Mouse (Mus musculus) gastrocnemius, postnatal 4 days (tissue): ENCODE results near the gene 4930442H23Rik. TPM values are rescaled to one million over a fixed set of nuclear protein-coding genes. Genes with fewer than 3 reads are reported as not detected.
"Not testable (repeated sequence)": the region's sequence is repeated elsewhere in the genome, so short reads cannot be mapped to it uniquely, and the experiment has no call there.

Experiments used
- DNase-seq, 2 experiments: peaks; one replicate each; pipeline ENCODE4 v3.0.0; 2021 to 2022; ENCODE audit warnings: low spot score in 2 of 2, mixed read lengths in 2 of 2
- long read RNA-seq, 2 experiments: library from polyadenylated mRNA; stranded (forward); transcript quantifications; one replicate each; pipeline ENCODE4 v2.0.0; 2021
- total RNA-seq, 2 experiments: library from RNA; stranded (reverse); gene quantifications; 2 replicates each; pipeline ENCODE4 v1.2.3; 2021

Gene 4930442H23Rik
- total RNA-seq = not detected
- long read RNA-seq, experiment 1 = 0 reads
- long read RNA-seq, experiment 2 = 0 reads

DNA sequence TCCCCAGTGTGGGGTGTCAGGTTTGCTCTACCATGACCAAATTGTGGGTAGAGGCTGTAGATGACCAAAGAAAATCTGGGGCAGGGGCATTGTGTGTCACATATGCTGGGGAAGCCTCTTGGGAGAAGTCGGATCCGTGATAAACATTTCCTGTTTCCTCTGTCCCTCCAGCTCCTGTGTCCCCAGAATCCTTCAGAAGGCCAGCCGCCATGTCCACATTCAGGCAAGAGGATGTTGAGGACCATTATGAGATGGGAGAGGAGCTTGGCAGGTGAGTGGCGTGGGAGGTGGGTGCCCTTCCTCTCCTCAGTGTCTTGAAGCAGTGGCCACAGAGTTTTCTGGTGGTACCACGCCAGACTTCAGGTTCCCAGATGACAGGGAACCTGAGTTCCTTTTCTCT is at the start of gene 4930442H23Rik:
TSS of gene 4930442H23Rik (minus strand) at position 45 of the 400 bp plus-strand sequence.
- no peak for DNase-seq

DNA sequence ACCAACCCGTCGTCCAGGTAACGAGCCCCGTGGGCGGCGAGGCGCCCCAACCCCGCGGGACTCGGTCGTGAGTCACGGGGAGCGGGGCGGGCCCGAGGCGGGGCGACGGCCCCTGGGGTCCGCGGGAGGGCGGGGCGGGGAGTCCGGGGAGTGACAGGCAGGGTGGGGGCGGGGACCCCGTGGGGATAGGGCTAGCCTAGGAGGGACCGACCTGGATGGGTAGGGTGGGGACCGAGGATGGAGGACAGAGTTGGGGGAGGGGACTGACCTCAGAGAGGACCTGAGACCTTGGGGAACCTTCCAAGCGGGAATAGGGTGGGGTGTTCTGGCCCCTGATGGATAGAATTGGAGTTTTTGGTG is 49.6 kb upstream of the 4930442H23Rik start:
- no peak for DNase-seq

DNA sequence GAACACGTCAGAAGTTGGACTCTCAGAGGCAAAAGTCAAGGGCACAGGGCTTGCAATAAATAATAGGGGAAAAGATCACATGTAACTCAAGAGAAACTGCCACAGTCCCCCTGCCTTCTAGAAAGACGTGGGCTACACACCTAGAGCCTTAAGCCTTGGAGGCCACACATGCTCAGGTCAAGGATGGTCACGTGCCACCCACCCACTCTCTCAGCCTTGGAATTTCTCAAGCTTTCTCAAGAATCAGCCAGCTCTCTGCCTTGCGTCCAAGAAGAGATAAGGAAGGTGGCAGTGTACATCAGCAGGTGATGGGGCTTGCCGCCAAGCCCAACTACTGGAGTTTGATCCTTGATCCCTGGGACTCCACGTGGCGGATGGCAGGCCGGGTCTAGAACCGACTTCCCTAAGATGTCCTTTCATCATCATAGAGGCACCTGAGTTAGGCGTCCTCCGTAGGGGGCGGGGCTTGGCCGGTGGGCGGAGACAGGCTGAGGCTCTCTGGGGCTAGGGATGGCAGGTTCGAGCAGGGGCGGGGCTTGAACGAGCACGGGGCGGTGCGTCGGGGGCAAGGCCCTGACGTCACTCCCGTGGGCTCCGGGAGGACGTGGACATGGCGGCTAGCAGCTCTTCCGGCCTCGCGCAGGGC is 49.1 kb upstream of the 4930442H23Rik start, which contains the start of gene Zfr2:
TSS of gene Zfr2 (plus strand) at position 576 of the 646 bp plus-strand sequence.
- peak; percentile 62 to 80 for DNase-seq

DNA sequence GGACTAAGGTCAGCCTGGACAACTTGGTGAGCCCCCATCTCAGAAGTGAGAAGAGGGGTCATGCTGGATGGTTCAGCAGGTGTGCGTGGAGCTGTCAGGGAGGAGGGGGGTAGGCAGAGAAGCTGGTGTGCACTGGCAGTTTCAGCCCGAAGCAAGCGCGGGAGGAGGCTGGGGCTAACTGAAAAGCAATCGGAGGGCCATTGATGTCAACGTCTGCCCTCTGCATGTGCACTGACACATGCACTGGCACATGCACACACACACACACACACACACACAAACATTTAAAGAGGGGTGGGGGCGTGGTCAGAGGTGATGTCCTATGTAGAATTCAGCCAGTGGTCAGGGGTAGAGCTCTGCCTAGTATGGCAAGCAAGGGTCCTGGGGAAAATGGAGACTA is 47.8 kb upstream of the 4930442H23Rik start:
- no peak for DNase-seq

DNA sequence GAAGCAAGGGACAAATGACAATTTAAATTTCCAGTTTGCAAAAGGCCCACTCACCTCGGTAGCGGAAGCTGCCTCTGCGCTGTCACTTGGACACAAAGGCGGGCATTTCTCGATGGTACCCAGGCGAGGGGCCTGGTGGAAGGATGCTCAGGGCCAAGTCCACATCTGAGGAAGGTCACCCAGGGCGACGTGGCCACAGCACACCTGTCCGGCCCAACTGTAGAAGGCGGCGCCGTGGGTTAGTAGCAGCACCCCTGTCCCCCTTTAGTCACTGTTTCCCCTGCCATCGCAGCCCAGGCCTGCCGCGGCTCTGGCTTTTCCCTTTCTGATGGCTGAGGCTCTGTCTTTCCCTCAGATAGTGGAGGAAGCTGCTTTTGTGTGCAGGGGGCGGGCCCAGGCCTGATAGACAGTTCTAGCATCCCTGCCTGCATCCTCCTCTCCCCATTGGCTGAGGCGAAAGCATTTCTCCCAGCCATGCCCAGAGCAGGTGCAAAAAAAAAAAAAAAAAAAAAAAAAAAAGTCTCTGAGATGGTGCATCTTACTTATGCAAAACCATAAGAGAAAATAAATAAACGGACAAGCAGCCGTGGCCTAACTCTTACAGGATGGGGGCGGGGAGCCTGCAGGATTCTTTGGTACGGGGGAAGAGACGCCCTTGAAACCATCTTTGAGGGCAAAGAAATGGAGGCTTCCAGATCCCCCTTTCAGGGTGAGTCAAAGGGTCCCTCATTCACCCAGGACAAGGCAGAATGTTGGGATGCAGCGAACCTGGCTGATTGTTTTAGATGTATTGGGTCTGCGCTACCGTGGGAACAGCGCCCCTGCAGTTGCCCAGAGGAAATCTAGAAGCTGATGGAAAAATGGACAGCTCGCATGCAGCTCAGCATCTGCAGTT is 47.0 kb upstream of the 4930442H23Rik start, which contains the start of gene Atcay:
TSS of gene Atcay (minus strand) at position 396 of the 895 bp plus-strand sequence.
- DNase-seq = no peak

DNA sequence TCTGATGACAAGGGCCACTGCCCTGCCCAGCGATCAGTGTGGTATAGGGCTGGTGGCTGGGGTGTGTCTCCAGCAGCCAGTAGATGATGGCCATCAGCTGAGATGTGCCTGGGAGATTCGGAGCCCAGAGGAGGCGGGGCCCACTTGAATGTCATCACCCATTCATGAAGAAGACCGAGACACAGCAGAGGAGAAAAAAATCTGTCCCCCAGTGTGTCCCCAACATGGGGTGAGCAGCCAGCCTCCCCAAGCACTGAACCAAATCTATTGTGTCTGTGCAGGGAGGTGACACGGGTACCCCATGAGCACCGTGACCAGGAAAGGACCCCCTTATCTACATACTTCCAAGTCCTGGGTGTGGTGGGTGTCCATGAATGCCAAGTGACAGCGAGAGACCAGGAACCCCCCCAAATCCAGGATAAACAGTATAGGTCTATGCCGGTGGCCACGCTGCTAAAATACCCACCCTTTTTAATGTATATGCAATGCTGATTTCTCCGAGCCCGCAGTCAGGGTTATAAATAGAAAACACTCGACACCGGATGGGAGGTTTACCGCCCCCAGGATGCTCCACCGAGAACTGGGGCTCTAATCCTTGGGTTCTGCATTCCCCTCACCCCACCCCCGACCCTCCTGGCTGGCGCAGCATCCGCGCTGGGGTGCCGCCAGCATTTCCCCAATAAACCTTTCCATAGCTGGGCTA is 46.2 kb upstream of the 4930442H23Rik start:
- DNase-seq = no peak

DNA sequence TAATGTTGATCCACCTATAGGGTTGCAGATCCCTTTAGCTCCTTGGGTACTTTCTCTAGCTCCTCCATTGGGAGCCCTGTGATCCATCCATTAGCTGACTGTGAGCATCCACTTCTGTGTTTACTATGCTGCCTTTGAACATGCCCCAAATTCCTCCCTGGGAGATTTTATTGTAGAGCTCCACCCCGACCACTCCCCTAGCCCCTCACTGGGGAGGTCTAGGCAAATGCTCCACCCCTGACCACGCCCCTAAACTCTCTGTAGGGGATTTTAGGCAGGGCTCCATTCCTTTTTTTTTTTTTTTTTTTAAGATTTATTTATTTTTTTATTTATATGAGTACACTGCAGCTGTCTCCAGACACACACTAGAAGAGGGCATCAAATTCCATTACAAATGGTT is 40.1 kb upstream of the 4930442H23Rik start:
- not testable (repeated sequence) for DNase-seq

DNA sequence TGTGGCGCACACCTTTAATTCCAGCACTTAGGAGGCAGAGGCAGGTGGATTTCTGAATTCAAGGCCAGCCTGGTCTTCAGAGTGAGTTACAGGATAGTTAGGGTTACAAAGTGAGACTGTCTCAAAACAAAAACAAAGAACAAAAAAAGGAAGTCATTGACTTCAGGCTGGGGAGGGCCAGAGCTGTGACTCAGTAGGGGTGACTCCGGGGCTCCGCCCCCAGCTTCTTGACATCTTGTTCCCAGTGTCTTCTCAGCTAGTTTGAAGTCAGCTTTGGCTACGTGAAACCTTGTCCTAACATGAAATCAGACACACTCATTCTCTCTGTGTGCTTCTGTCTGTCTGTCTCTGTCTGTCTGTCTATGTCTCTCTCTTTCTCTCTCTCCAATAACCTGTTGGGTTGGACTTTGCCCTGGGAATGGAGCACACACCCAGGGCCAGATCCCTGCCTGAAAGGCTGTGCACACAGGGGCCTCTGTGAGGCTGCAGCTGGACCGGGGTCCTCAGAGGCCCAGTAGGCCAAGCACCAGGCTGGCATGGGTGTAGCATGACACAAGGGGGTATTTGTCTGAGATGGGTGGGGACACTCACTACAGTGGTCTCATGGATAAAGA is 37.9 kb upstream of the 4930442H23Rik start:
- DNase-seq = no peak

DNA sequence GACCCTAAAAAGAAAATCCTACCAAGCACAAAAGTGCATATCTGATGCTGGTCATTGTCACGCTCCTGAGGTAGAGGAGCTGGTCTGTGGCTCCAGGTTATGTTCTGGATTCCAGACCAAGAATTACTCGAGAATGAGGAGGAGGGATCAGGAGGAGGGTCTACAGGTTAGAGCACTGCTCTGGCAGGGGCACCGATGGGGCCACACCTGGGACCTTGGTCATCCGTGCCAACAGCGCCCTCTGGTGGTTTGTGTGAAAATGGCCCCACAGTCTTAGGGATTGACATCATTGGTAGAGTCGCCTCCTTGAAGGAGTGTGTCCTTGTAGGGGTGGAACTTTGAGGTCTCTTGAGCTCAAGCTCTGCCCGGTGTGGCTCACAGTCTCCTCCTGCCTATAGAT is 34.3 kb upstream of the 4930442H23Rik start:
- peak in 1 of 2 experiments; percentile 63 for DNase-seq

DNA sequence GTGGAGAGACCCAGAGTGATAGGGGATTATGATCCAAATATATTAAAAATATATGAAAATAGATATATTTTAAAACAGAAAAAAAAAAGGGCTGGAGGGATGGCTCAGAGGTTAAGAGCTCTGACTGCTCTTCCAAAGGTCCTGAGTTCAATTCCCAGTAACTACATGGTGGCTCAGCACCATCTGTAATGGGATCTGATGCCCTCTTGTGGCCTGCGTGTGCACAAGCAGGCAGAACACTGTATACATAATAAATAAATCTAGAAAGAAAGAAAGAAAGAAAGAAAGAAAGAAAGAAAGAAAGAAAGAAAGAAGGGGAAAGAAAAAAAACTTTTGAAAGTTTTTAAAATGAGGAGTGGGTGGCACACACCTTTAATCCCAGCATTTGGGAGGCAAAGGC is 33.6 kb upstream of the 4930442H23Rik start:
- DNase-seq = not testable (repeated sequence)

DNA sequence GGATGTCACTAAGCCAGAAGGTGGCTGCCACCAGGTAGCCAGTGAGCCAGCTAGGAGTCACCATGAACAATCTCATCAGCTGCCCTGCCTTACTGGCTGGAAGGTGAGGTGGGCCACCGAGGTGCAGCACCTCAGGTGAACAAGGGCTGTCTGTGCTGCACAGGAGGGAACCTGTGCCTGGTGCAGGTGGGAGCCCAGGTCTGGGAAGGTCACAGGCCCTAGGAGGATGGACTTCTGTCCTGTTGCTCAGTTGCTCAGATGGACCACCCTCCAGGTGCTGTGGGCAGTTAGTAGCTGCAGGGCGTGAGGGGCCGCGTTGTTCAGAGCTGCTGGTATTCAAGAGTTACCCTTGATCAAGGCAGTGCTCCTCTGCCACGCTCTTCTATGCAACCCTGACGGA is 33.2 kb upstream of the 4930442H23Rik start:
- DNase-seq = no peak

DNA sequence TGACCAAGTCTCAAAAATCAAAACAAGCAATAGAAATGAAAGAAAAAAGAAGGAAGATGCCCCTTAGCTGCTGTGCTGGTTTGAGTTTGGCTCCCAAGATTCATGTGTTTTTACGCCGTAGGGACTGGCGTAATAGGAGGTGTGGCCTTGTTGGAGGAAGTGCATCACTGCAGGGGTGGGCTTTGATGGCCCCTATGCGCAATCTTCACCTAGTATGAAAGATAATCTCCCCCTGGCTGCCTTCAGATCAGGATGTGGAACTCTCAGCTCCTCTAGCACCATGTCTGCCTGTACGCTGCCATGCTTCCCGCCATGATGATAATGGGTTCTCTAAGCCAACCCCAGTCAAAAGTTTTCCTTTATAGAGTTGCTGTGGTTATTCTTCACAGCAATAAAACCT is 32.6 kb upstream of the 4930442H23Rik start:
- no peak for DNase-seq

DNA sequence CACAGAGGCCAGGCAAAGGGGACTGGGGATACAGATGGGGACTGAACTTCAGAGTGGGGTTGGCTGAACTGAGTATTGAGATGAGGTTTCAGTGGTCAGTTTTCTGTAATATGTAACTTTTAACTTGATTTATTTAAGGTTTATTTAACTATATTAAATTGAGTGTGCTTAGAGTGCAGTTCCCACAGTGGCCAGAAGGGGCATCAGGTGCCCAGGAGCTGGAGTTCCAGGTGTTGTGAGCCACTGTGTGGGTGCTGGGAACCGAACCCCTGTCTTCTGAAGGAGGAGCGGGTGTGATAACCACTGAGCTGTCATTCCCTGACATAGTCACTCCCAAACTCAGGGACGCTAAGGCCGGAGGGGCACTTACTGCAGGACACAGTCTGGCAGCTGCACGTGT is 26.5 kb upstream of the 4930442H23Rik start:
- no peak for DNase-seq

DNA sequence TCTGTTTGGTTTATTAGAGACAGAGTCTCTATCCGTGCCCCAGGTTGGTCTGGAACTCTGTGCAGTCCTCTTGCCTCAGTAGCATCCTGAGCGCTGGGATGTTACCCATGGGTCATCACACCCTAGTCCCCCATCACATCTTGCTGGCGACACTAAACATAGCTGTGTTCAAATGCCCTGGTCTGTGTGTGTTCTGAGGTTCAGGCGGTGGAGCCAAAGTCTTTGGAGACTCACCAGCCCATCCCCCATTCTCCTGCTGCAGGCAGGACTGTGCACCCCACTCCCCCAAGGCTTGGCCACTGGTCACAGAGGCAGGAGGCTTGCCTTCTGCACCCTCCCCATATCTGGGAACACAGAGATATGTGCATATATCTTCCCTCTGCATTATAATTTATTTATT is 20.5 kb upstream of the 4930442H23Rik start:
- DNase-seq = no peak

DNA sequence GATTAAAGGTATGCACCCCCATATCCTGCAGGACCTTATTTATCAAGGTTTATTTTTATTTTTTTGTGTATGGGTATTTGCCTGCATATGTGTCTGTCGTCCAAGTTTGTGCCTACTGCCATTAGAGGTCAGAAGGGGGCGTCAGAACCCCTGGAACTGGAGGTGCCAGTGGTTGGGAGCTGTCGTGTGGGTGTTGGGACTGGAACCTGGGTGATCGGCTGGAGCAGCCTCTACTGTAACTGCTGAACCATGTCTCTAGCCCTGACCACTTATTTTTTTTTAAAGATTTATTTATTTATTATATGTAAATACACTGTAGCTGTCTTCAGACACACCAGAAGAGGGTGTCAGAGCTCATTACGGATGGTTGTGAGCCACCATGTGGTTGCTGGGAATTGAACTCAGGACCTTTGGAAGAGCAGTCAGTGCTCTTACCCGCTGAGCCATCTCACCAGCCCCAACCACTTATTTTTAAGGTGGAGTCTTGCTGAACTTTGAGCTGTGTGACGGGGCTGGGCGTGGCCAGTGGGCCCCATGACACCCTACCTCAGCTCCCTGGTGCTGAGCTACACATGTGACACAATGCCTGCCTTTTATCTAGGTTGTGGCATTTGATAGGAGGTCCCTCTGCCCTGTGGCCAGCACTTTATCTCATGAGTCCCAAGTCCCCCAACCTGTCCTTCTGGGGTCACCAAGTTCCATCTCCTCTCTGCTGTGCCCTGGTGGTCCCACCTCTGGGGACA is 19.5 kb upstream of the 4930442H23Rik start:
- no peak for DNase-seq

DNA sequence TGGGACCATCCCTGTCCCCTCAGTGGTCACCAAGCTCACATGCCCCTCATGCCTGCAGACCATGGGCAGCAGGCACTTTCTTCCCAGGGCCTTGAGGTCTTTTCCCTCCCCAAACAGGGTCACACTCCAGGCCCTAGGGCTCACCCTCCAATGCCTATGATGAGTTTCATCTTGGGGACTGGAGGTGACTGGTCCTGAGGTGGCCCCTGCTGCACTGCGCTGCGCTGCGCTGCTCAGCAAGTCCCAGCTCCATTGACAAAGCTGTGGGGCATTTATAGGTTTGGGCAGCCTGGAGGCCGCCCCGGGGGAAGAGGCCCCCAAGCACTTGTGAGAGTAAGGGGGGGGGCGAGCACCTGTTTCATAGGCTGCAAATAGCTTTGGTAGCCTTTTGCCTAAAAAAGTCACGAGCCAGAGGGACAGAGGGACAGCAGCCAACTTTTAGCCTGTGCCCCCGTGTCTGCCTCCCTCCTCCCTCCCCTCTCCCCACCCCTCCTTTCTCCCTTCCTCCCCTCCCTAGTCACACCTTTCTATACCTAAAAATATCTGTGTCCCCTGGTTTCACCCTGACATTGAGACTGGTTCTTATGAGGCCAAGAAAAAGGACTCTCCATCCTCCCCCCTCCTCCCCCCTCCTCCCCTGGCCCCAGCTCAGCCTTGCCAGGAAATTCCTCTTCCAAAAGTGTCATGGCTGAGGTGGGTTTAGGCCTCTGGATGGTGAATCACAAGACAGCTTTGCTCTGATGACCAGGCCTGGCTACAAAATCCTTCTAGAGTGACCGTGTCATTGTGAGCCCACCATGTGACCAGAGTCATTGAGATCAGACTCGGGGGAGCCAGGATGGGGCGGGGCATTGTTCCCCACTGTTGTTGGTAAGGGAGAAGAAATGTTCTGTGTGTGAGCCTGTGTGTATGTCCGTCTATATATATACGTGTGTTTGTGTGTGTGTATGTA is 18.4 kb upstream of the 4930442H23Rik start, which contains the start of gene Nmrk2:
TSS of gene Nmrk2 (minus strand) at position 245 of the 952 bp plus-strand sequence.
- no peak for DNase-seq

DNA sequence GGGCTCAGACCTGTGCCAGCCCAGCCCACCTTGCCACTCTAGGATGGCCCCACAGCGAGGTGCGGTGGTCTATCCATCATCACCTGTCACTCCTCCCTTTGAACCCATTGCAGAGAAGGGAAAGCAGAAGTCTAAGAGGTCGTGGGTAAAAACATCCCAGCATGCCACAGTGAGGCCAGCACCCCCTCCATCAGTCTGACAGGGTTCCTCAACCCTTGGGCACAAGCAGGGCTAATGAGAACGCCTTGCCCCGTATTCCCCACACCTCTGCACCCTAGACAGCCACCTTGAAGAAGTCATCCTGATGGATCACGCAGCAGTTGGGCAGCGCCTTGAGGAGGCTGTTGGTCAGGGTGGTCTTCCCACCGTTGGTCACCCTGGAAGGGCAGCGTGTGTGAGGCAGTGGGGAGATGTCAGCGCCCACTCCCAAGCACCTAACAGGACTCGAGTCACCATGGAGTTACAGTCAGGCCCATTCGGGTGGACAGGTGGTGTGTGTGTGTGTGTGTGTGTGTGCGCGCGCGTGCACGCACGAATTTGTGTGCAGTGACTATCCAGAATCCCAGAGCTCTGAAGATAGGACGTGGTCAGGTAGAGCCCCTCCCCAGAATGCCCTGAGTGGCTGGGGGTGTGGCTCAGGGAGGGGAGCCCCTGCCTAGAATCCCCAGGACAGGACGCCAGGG is 17.1 kb upstream of the 4930442H23Rik start:
- no peak for DNase-seq

DNA sequence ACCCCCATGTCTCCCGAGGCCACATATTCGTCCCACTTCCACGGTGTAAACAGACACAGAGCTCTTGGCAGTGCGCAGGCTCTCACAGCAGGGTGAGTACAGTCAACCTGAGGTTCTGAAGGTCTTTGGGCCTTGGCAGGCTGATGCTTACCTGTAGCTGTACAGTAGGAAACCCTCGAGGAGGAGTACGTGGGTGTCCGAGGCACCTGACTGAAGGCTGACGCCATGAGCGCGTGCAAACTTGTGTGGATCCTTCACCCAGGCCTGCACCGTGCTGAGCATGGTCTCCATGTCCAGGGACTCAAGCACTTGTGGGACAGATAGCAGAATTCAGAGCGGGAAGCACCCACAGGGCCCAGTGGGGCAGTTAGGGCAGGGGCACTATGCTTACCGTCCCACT is 16.5 kb upstream of the 4930442H23Rik start:
- DNase-seq = no peak

DNA sequence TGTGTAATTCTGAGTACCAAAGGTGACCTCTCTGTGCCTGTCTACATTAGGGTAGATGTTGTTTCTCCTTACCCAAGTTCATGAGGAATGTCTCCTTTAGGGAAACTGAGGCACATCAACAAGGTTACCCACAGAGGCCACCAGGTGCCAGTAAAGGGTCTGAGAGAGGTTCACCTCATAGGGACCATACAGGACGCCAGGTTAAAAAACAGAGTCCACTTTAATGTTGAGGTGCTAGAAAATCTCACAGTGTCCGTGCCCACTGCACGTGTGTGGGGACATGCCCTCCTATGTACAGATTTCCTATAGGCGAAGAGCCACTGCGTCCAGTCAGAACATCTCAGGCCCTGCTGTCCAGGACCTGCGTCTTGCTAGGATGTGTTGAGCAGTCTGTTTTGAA is 15.3 kb upstream of the 4930442H23Rik start:
- DNase-seq = no peak
